Mouse (Mus musculus) neural tube, embryonic 13.5 days (tissue): Measurements from ENCODE around the gene Mcts2. TPM values are rescaled to one million over a fixed set of nuclear protein-coding genes. Genes with fewer than 3 reads are reported as not detected.

ENCODE experiments used
- ATAC-seq: fragments of 200-750 bp; cut with Nextera tagmentation; 2 replicates; pipeline ENCODE4 v1.8.0; 2017; ENCODE audit warnings: low read depth, mild to moderate bottlenecking, moderate TSS enrichment, moderate library complexity
- H3K27ac ChIP-seq: fragments of 300-500 bp; sonication (generic); replicated peaks from 2 replicates; pipeline ENCODE4 v1.5.1; 2015; ENCODE audit warnings: moderate library complexity, mild to moderate bottlenecking, inconsistent platforms
- H3K27me3 ChIP-seq: fragments of 300-500 bp; sonication (generic); 2 replicates; pipeline ENCODE4 v1.6.1; 2015; ENCODE audit warnings: mild to moderate bottlenecking, inconsistent platforms
- H3K36me3 ChIP-seq: fragments of 300-500 bp; sonication (generic); 2 replicates; pipeline ENCODE4 v1.6.1; 2015; ENCODE audit warnings: mild to moderate bottlenecking, inconsistent platforms
- H3K4me1 ChIP-seq: fragments of 300-500 bp; sonication (generic); replicated peaks from 2 replicates; pipeline ENCODE4 v1.6.1; 2015; ENCODE audit warnings: inconsistent platforms
- H3K4me2 ChIP-seq: fragments of 300-500 bp; sonication (generic); 2 replicates; pipeline ENCODE4 v1.6.1; 2015; ENCODE audit warnings: inconsistent platforms, mild to moderate bottlenecking, moderate library complexity
- H3K4me3 ChIP-seq: fragments of 300-500 bp; sonication (generic); 2 replicates; pipeline ENCODE4 v1.5.1; 2015; ENCODE audit warnings: mild to moderate bottlenecking, inconsistent platforms
- H3K9ac ChIP-seq: fragments of 300-500 bp; sonication (generic); 2 replicates; pipeline ENCODE4 v1.6.1; 2015; ENCODE audit warnings: moderate library complexity, mild to moderate bottlenecking, inconsistent platforms
- H3K9me3 ChIP-seq: fragments of 300-500 bp; sonication (generic); 2 replicates; pipeline ENCODE4 v1.6.1; 2016; ENCODE audit warnings: inconsistent platforms
- WGBS: fragments of 180-500 bp; shearing (Covaris S2); methylation state at CpG from one replicate; pipeline ENCODE4 v1.1.7; 2015; 5-methylcytosine and 5-hydroxymethylcytosine counted together
- polyA plus RNA-seq: library from polyadenylated mRNA; unstranded; fragments of >200 nt; fragmentation: Nextera tagmentation; extraction: Ambion mirVana; gene quantifications from 2 replicates; pipeline ENCODE4 v1.2.1, GENCODE M21; 2015

Mcts2 gene
- polyA plus RNA-seq, 1 experiment from 2014 or later: 45.5 TPM

GRCm38 (mm10) chr2:152693735-152694134 lies 6.9 kb downstream of the Mcts2 start:
- 90% methylated on average over 13 of the region's 13 CpGs for WGBS

GRCm38 (mm10) chr2:152694708-152695107 lies 7.9 kb downstream of the Mcts2 start:
- no peak for ATAC-seq
- H3K36me3 ChIP-seq: peaks cover 76% of the 10 kb centered on the region
- WGBS: 87% methylated on average over 7 of the region's 7 CpGs

More at GRCm38 (mm10) chr2:152693735-152694134, 6.9 kb downstream of the Mcts2 start:
- H3K4me1 ChIP-seq: peaks cover 20% of the 10 kb centered on the region
- H3K27ac ChIP-seq: peak overlapping the region; percentile 42; the same call in 1 of the 2 replicates
- peak overlapping the region; percentile 62 for H3K9ac ChIP-seq
- peak overlapping the region; percentile 50 for H3K4me2 ChIP-seq
- peaks cover 76% of the 10 kb centered on the region for H3K36me3 ChIP-seq
- H3K4me3 ChIP-seq: peak overlapping the region; percentile 23
- no peaks in the 10 kb centered on the region for H3K9me3 ChIP-seq
- H3K27me3 ChIP-seq: no peaks in the 10 kb centered on the region
- no peak for ATAC-seq

GRCm38 (mm10) chr2:152696016-152696415 lies 9.2 kb downstream of the Mcts2 start:
- Histone ChIP-seq H3K36me3 (peaks cover 76% of the 10 kb centered on the region), H3K4me3 (no peak overlapping the region), H3K4me1 (peaks cover 20% of the 10 kb centered on the region), H3K27me3 (no peaks in the 10 kb centered on the region), H3K4me2 (no peak overlapping the region), H3K27ac (peak overlapping the region; percentile 67), H3K9ac (peak overlapping the region; percentile 64), H3K9me3 (no peaks in the 10 kb centered on the region)
- 74% methylated on average over 10 of the region's 10 CpGs for WGBS
- ATAC-seq: peak; percentile 36

More at GRCm38 (mm10) chr2:152694708-152695107, 7.9 kb downstream of the Mcts2 start:
- Histone ChIP-seq H3K4me1 (peaks cover 20% of the 10 kb centered on the region), H3K9me3 (no peaks in the 10 kb centered on the region), H3K27me3 (no peaks in the 10 kb centered on the region), H3K9ac (no peak overlapping the region), H3K4me3 (no peak overlapping the region), H3K4me2 (no peak overlapping the region), H3K27ac (no peak overlapping the region)

GRCm38 (mm10) chr2:152696476-152697164 lies 9.8 kb downstream of the Mcts2 start:
- H3K4me2 ChIP-seq: no peak overlapping the region
- no peaks in the 10 kb centered on the region for H3K9me3 ChIP-seq
- peak overlapping the region; percentile 64 for H3K9ac ChIP-seq
- peak; percentile 82 for ATAC-seq
- no peaks in the 10 kb centered on the region for H3K27me3 ChIP-seq
- no peak overlapping the region for H3K4me3 ChIP-seq
- H3K27ac ChIP-seq: peak overlapping the region; percentile 67
- H3K4me1 ChIP-seq: peaks cover 20% of the 10 kb centered on the region
- 44% methylated on average over 20 of the region's 20 CpGs for WGBS
- H3K36me3 ChIP-seq: peaks cover 76% of the 10 kb centered on the region

GRCm38 (mm10) chr2:152700138-152700537 lies 13.3 kb downstream of the Mcts2 start:
- Histone ChIP-seq H3K4me2 (no peak overlapping the region), H3K9ac (0 out of 2 replicates have a peak overlapping the region, but pooled peaks have one; percentile 17), H3K36me3 (peaks cover 98% of the 10 kb centered on the region), H3K4me3 (no peak overlapping the region), H3K27me3 (no peaks in the 10 kb centered on the region), H3K4me1 (peaks cover 12% of the 10 kb centered on the region), H3K9me3 (no peaks in the 10 kb centered on the region), H3K27ac (no peak overlapping the region)
- no peak for ATAC-seq
- 96% methylated on average over 10 of the region's 10 CpGs for WGBS

GRCm38 (mm10) chr2:152700725-152701124 lies 13.9 kb downstream of the Mcts2 start:
- Histone ChIP-seq H3K27me3 (no peaks in the 10 kb centered on the region), H3K4me3 (no peak overlapping the region), H3K9me3 (no peaks in the 10 kb centered on the region), H3K4me2 (no peak overlapping the region), H3K4me1 (peaks cover 18% of the 10 kb centered on the region), H3K36me3 (peaks cover 98% of the 10 kb centered on the region), H3K27ac (no peak overlapping the region), H3K9ac (no peak overlapping the region)
- 93% methylated on average over 8 of the region's 8 CpGs for WGBS
- ATAC-seq: no peak

GRCm38 (mm10) chr2:152703596-152704255 lies 16.9 kb downstream of the Mcts2 start:
- Histone ChIP-seq H3K4me3 (no peak overlapping the region), H3K9me3 (no peaks in the 10 kb centered on the region), H3K9ac (no peak overlapping the region), H3K4me2 (no peak overlapping the region), H3K27ac (no peak overlapping the region), H3K27me3 (no peaks in the 10 kb centered on the region), H3K36me3 (peaks cover 78% of the 10 kb centered on the region), H3K4me1 (peaks cover 36% of the 10 kb centered on the region)
- no peak for ATAC-seq
- WGBS: 89% methylated on average over 21 of the region's 21 CpGs

- no peaks in the 10 kb centered on the region for H3K27me3 ChIP-seq
- no peak overlapping the region for H3K27ac ChIP-seq
- no peak overlapping the region; the same call in 1 of the 2 replicates for H3K9ac ChIP-seq
- H3K36me3 ChIP-seq: peaks cover 73% of the 10 kb centered on the region
- 89% methylated on average over 5 of the region's 5 CpGs for WGBS
- no peak for ATAC-seq
- H3K9me3 ChIP-seq: no peaks in the 10 kb centered on the region
- no peak overlapping the region for H3K4me2 ChIP-seq
- peaks cover 36% of the 10 kb centered on the region for H3K4me1 ChIP-seq
- no peak overlapping the region for H3K4me3 ChIP-seq
Observed at GRCm38 (mm10) chr2:152704256-152704605, 17.4 kb downstream of the Mcts2 start.

GRCm38 (mm10) chr2:152704811-152705370 lies 18.1 kb downstream of the Mcts2 start:
- Histone ChIP-seq H3K4me1 (peaks cover 36% of the 10 kb centered on the region), H3K36me3 (peaks cover 67% of the 10 kb centered on the region), H3K27ac (peak overlapping the region; percentile 94), H3K27me3 (no peaks in the 10 kb centered on the region), H3K9ac (peak overlapping the region; percentile 1; the same call in 1 of the 2 replicates), H3K9me3 (no peaks in the 10 kb centered on the region), H3K4me3 (no peak overlapping the region), H3K4me2 (no peak overlapping the region)
- no peak for ATAC-seq
- WGBS: 89% methylated on average over 14 of the region's 14 CpGs

- no peak overlapping the region for H3K4me3 ChIP-seq
- ATAC-seq: peak; percentile 60
- H3K4me1 ChIP-seq: peaks cover 36% of the 10 kb centered on the region
- peak overlapping the region; percentile 94 for H3K27ac ChIP-seq
- H3K27me3 ChIP-seq: no peaks in the 10 kb centered on the region
- peaks cover 55% of the 10 kb centered on the region for H3K36me3 ChIP-seq
- H3K4me2 ChIP-seq: no peak overlapping the region
- H3K9me3 ChIP-seq: no peaks in the 10 kb centered on the region
- peak overlapping the region; percentile 43; the same call in 1 of the 2 replicates for H3K9ac ChIP-seq
- WGBS: 47% methylated on average over 22 of the region's 22 CpGs
Observed at GRCm38 (mm10) chr2:152705993-152706571, 19.2 kb downstream of the Mcts2 start.

- WGBS: 15% methylated on average over 7 of the region's 7 CpGs
Observed at GRCm38 (mm10) chr2:152707186-152707585, 20.4 kb downstream of the Mcts2 start.

GRCm38 (mm10) chr2:152707627-152708026 lies 20.8 kb downstream of the Mcts2 start:
- Histone ChIP-seq H3K4me1 (peaks cover 36% of the 10 kb centered on the region), H3K9ac (peak overlapping the region; percentile 78), H3K36me3 (peaks cover 39% of the 10 kb centered on the region), H3K4me2 (peak overlapping the region; percentile 61), H3K4me3 (peak overlapping the region; percentile 45), H3K27me3 (no peaks in the 10 kb centered on the region), H3K9me3 (no peaks in the 10 kb centered on the region), H3K27ac (peak overlapping the region; percentile 94)
- peak; percentile 88 for ATAC-seq
- 2% methylated on average over 31 of the region's 31 CpGs for WGBS

More at GRCm38 (mm10) chr2:152707186-152707585, 20.4 kb downstream of the Mcts2 start:
- Histone ChIP-seq H3K27me3 (no peaks in the 10 kb centered on the region), H3K4me2 (peak overlapping the region; percentile 61), H3K27ac (peak overlapping the region; percentile 94), H3K36me3 (peaks cover 44% of the 10 kb centered on the region), H3K4me1 (peaks cover 36% of the 10 kb centered on the region), H3K9ac (peak overlapping the region; percentile 78), H3K4me3 (peak overlapping the region; percentile 45), H3K9me3 (no peaks in the 10 kb centered on the region)
- ATAC-seq: peak; percentile 12; the same call in 1 of the 2 replicates
